Mouse (Mus musculus) hindbrain, embryonic 11.5 days (tissue): ENCODE data around the gene Gm21800. TPM values are rescaled to one million over a fixed set of nuclear protein-coding genes. Genes with fewer than 3 reads are reported as not detected.
"Not testable (repeated sequence)": the region's sequence is repeated elsewhere in the genome, so short reads cannot be mapped to it uniquely, and the experiment has no call there.

Source experiments
- ATAC-seq: fragments of 200-750 bp; cut with Nextera tagmentation; 2 replicates; pipeline ENCODE4 v1.8.0; 2017; ENCODE audit warnings: mild to moderate bottlenecking, moderate TSS enrichment, moderate library complexity; ENCODE audit not compliant: low FRiP score
- DNase-seq: peaks from one replicate; pipeline ENCODE4 v3.0.0-alpha.2; 2015; ENCODE audit warnings: low spot score
- H3K27ac ChIP-seq: fragments of 300-500 bp; sonication (generic); 2 replicates; pipeline ENCODE4 v1.5.1; 2014; ENCODE audit warnings: mild to moderate bottlenecking, low read depth, low read length
- H3K27me3 ChIP-seq: fragments of 300-500 bp; sonication (generic); 2 replicates; pipeline ENCODE4 v1.6.1; 2014; ENCODE audit warnings: mild to moderate bottlenecking, low read length, moderate library complexity, mixed read lengths; ENCODE audit not compliant: control insufficient read depth, insufficient read depth
- H3K36me3 ChIP-seq: fragments of 300-500 bp; sonication (generic); 2 replicates; pipeline ENCODE4 v1.6.1; 2014; ENCODE audit warnings: mild to moderate bottlenecking, low read length, moderate library complexity, mixed read lengths; ENCODE audit not compliant: control insufficient read depth, insufficient read depth
- H3K4me1 ChIP-seq: fragments of 300-500 bp; sonication (generic); replicated peaks from 2 replicates; pipeline ENCODE4 v1.6.1; 2014; ENCODE audit warnings: low read length, mixed read lengths; ENCODE audit not compliant: control insufficient read depth, insufficient read depth
- H3K4me2 ChIP-seq: fragments of 300-500 bp; sonication (generic); replicated peaks from 2 replicates; pipeline ENCODE4 v1.6.1; 2014; ENCODE audit warnings: mild to moderate bottlenecking, low read depth, low read length
- H3K4me3 ChIP-seq: fragments of 300-500 bp; sonication (generic); 2 replicates; pipeline ENCODE4 v1.5.1; 2014; ENCODE audit warnings: low read depth, low read length
- H3K9ac ChIP-seq: fragments of 300-500 bp; sonication (generic); 2 replicates; pipeline ENCODE4 v1.6.1; 2014; ENCODE audit warnings: low read depth, low read length
- H3K9me3 ChIP-seq: fragments of 300-500 bp; sonication (generic); 2 replicates; pipeline ENCODE4 v1.6.1; 2016; ENCODE audit warnings: low read length; ENCODE audit not compliant: control insufficient read depth
- WGBS: fragments of 180-500 bp; shearing (Covaris S2); extraction: QIAGEN DNeasy Blood & Tissue Kit; methylation state at CpG from one replicate; pipeline ENCODE4 v1.1.7; 2014; 5-methylcytosine and 5-hydroxymethylcytosine counted together
- polyA plus RNA-seq: library from polyadenylated mRNA; unstranded; fragments of >200 nt; fragmentation: Nextera tagmentation; extraction: Ambion mirVana; gene quantifications from 2 replicates; pipeline ENCODE4 v1.2.1, GENCODE M21; 2014

Gene Gm21800
- polyA plus RNA-seq, result not detected in 2 replicates

DNA sequence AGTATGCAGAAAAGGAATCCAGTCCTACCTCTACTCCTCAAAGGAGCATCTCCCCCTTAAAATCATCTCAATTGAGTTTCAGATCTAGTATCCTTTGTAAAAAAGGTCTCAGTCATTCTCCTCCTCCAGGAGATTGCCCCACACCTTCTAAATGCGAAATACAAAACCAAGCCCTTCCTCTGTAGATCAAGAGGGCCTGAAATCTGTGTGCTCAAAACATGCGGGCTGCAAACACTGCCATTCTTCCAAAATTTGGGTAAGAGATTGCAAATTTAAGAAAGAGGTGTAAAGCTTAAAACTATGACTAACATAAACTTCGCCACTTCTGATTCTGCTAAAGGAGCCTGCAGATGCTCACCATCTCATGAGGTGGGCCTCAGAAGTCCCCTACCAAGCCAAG, at the start of gene Gm21800:
Gm21800 (plus strand) TSS at position 301 of the 400 bp plus-strand sequence.
- not testable (repeated sequence) for DNase-seq, H3K4me1 ChIP-seq, H3K9ac ChIP-seq, H3K27ac ChIP-seq, H3K9me3 ChIP-seq, H3K36me3 ChIP-seq, H3K4me3 ChIP-seq, H3K27me3 ChIP-seq, ATAC-seq, H3K4me2 ChIP-seq
- WGBS, result 83% methylated on average over 1 of the region's 3 CpGs
